Mouse (Mus musculus) c-Kit-positive CD71-positive TER-119-negative erythroid progenitor cells, embryonic 14.5 days (primary cell): ENCODE measurements around the gene Syde1.
A peak's percentile ranks its signal among the peaks of the same experiment; 100 is the strongest.

Experiments used
- DNase-seq: peaks from one replicate; pipeline ENCODE4 v3.0.0-alpha.2; 2013; ENCODE audit warnings: low read depth

Gene Syde1

GRCm38 (mm10) chr10:78575690-78576089, 16.1 kb downstream of the Syde1 start:
- peak; percentile 21 for DNase-seq

DNA sequence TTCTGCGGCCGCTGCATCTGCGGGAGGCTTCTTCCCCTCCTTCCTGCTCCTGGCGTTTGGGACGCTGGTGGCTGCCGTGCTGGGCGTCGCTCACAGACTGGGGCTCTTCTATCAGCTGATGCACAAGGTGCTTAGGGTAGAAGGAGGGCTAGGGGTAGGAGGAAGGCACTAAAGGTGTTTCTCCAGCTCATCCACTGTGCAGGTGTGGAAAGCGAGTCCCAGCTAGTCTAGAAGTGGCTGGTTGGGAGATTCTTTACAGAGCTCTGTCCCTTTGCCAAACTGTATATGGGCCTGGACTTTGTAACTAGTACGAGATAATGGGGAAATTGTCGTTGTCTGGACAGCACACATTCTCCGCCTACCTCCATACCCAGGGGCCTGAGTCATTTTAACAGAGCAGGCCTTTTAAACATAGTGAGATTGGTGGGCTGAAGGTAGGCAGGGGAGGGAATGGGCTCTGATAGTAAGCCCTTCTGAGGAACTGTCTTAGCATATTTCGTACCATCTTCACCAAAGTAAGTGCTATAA, 16.6 kb downstream of the Syde1 start:
- DNase-seq = no peak

GRCm38 (mm10) chr10:78574250-78575104, 17.3 kb downstream of the Syde1 start, which contains the start of gene Ilvbl:
Ilvbl (plus strand) TSS chr10:78574346.
- peak; percentile 93 for DNase-seq

GRCm38 (mm10) chr10:78573226-78573625, 18.5 kb downstream of the Syde1 start:
- no peak for DNase-seq

GRCm38 (mm10) chr10:78570897-78571296, 20.9 kb downstream of the Syde1 start:
- DNase-seq = no peak

DNA sequence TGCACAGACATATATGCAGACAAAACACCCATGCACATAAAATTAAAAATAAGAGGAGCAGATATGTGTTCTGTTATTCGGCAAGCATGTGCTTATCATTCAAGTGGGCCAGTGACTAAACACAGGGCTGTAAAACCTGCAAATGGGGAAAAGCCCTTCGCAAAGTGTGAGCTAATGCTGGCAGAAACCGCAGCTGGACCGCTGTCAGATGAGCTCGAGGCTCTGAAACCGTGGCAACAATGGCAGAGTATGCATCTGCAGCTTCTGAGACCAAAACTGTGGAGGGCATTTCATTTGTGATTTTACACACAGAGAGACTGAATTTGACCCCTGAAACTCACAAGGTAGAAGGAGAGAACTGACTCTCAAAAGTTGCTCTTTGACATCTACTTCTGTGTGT, 21.3 kb downstream of the Syde1 start:
- DNase-seq = no peak

GRCm38 (mm10) chr10:78569686-78570085, 22.1 kb downstream of the Syde1 start:
- no peak for DNase-seq

- no peak for DNase-seq
Observed at GRCm38 (mm10) chr10:78569191-78569590, 22.6 kb downstream of the Syde1 start.

- DNase-seq = no peak
Observed at GRCm38 (mm10) chr10:78565070-78565469, 26.7 kb downstream of the Syde1 start.

DNA sequence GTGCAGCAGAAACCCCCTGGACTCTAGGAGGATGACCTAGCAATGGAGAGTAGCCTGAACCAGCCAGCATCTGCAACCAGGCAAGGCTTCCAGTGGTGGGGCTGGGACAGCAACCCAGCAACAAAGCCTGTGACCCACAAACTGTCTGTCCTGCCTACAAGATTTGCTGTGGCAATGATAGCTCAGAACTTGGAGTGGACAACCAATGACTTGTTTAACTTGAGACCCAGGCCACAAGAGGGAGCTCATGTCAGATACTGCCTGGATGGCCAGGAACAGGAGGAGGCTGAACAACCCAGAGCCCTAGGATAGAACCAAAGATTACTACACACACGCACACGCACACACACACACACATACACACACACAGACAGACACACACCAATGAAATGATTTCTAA, 50.8 kb downstream of the Syde1 start:
- no peak for DNase-seq
